Mouse (Mus musculus) MEL (cell line): ENCODE measurements at regions not wholly inside any gene's neighbourhood (a gene's known extent, or its start where the extent isn't known, plus 50 kb on each side); places are given as distances from the start of the nearest gene placed in this dataset.

Experiments
- CTCF ChIP-seq, 3 experiments: IDR thresholded peaks in 2 of 3; conservative IDR thresholded peaks in 1 of 3; 2 replicates each; pipeline ENCODE4 v1.5.1; 2011 to 2012; ENCODE audit warnings: low read length in 3 of 3, low read depth in 2 of 3, mild to moderate bottlenecking in 2 of 3, improper control_type of control experiment in 1 of 3, inconsistent platforms in 1 of 3, mixed read lengths in 1 of 3, moderate library complexity in 1 of 3; ENCODE audit not compliant: control insufficient read depth in 1 of 3, insufficient read depth in 1 of 3, poor library complexity in 1 of 3, severe bottlenecking in 1 of 3
- E2F4 ChIP-seq: IDR thresholded peaks from 2 replicates; pipeline ENCODE4 v1.6.1; 2011; ENCODE audit warnings: low read depth, low read length, improper control_type of control experiment, borderline replicate concordance
- GATA1 ChIP-seq: IDR thresholded peaks from 2 replicates; pipeline ENCODE4 v1.6.1; 2011; ENCODE audit warnings: low read depth, low read length, improper control_type of control experiment
- POLR2A ChIP-seq, 2 experiments: IDR thresholded peaks; 2 replicates each; pipeline ENCODE4 v1.6.1; 2011 to 2012; ENCODE audit warnings: low read length in 2 of 2, mild to moderate bottlenecking in 2 of 2, control low read depth in 1 of 2, improper control_type of control experiment in 1 of 2, low read depth in 1 of 2, moderate library complexity in 1 of 2; ENCODE audit not compliant: control insufficient read depth in 1 of 2, insufficient read depth in 1 of 2, poor library complexity in 1 of 2
- POLR2AphosphoS2 ChIP-seq: IDR thresholded peaks from 2 replicates; pipeline ENCODE4 v1.6.1; 2011; ENCODE audit warnings: low read length, improper control_type of control experiment
- RAD21 ChIP-seq: IDR thresholded peaks from 2 replicates; pipeline ENCODE4 v1.6.1; 2011; ENCODE audit warnings: mild to moderate bottlenecking, low read depth, low read length, improper control_type of control experiment
- SIN3A ChIP-seq: IDR thresholded peaks from 2 replicates; pipeline ENCODE4 v1.6.1; 2012; ENCODE audit warnings: low read length, improper control_type of control experiment, inconsistent platforms
- TCF12 ChIP-seq: IDR thresholded peaks from 2 replicates; pipeline ENCODE4 v1.6.1; 2014; ENCODE audit warnings: low read depth, mild to moderate bottlenecking, inconsistent platforms, low read length, improper control_type of control experiment, moderate library complexity
- UBTF ChIP-seq: IDR thresholded peaks from 2 replicates; pipeline ENCODE4 v1.6.1; 2012; ENCODE audit warnings: low read depth, mild to moderate bottlenecking, inconsistent platforms, low read length, improper control_type of control experiment, moderate library complexity, borderline replicate concordance; ENCODE audit not compliant: insufficient read depth
- ZNF384 ChIP-seq: IDR thresholded peaks from 2 replicates; pipeline ENCODE4 v1.6.1; 2012; ENCODE audit warnings: low read depth, mild to moderate bottlenecking, inconsistent platforms, low read length, improper control_type of control experiment

DNA sequence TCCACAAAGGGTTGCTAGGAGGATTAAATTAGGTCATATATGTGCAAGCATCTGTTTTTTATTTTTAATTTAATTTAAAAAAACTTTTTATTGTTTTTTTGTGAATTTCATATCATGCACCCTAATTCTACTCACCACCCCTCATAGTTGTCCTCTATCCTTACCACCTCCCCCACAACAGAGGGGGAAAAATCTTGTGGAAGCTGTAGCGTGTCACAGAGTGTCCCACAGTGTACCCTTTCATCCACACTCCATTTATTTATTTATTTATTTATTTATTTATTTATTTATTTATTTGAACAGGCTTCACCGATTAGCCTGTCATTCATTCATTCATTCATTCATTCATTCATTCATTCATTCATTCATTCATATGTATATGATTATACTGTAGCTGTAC, 177.8 kb downstream of the Wdr20rt start:
- no peak for TF ChIP-seq CTCF (IDR thresholded peaks at IDR 0.05 in 2 of 3, conservative IDR thresholded peaks at IDR 0.05 in 1 of 3; ENCODE audit: control insufficient read depth in 1 of 3, insufficient read depth in 1 of 3, low read depth in 2 of 3, low read length in 3 of 3, poor library complexity in 1 of 3, severe bottlenecking in 1 of 3)
- TF ChIP-seq ZNF384 = no peak
- no peak for TF ChIP-seq TCF12
- TF ChIP-seq POLR2A (IDR thresholded peaks at IDR 0.05; ENCODE audit: control insufficient read depth in 1 of 2, insufficient read depth in 1 of 2, low read depth in 1 of 2, low read length in 2 of 2, poor library complexity in 1 of 2) = no peak
- no peak for TF ChIP-seq POLR2AphosphoS2
- TF ChIP-seq SIN3A = no peak
- no peak for TF ChIP-seq UBTF
- TF ChIP-seq E2F4 = no peak
- TF ChIP-seq GATA1 = no peak
- no peak for TF ChIP-seq RAD21
